Mouse (Mus musculus): ENCODE data around the gene Kcng4. TPM values are rescaled to one million over a fixed set of nuclear protein-coding genes. Genes with fewer than 3 reads are reported as not detected.
A peak's percentile ranks its signal among the peaks of the same experiment; 100 is the strongest.

Gene Kcng4
- polyA plus RNA-seq, 1 experiment from 2014 or later, result 0.32 TPM

GRCm38 (mm10) chr8:119636766-119637165 lies 1.3 kb upstream of the Kcng4 start:
- no peak for ATAC-seq (ENCODE audit: insufficient read depth, low FRiP score, low TSS enrichment)
- Histone ChIP-seq H3K27me3 (ENCODE audit: control insufficient read depth, insufficient read depth, low read length) (0 out of 2 replicates have a peak, but pooled peaks cover 2% of the 10 kb centered on the region), H3K4me1 (ENCODE audit: control insufficient read depth, insufficient read depth, low read length) (no peaks in the 10 kb centered on the region), H3K4me3 (ENCODE audit: low read depth, low read length) (no peak overlapping the region), H3K27ac (ENCODE audit: low read depth, low read length) (no peak overlapping the region), H3K36me3 (ENCODE audit: control insufficient read depth, insufficient read depth, low read length) (no peaks in the 10 kb centered on the region), H3K9ac (ENCODE audit: low read length) (no peak overlapping the region), H3K9me3 (ENCODE audit: control insufficient read depth, low read length) (no peaks in the 10 kb centered on the region), H3K4me2 (ENCODE audit: low read depth) (no peak overlapping the region)
- 63% methylated on average over 7 of the region's 7 CpGs for WGBS
- no peak for DNase-seq (ENCODE audit: low spot score)

- H3K4me1 ChIP-seq (ENCODE audit: control insufficient read depth, insufficient read depth, low read length), result 0 out of 2 replicates have a peak, but pooled peaks cover 6% of the 10 kb centered on the region
- 0 out of 2 replicates have a peak, but pooled peaks cover 2% of the 10 kb centered on the region for H3K27me3 ChIP-seq (ENCODE audit: control insufficient read depth, insufficient read depth, low read length)
- no peaks in the 10 kb centered on the region for H3K36me3 ChIP-seq (ENCODE audit: control insufficient read depth, insufficient read depth, low read length)
- DNase-seq (ENCODE audit: low spot score), result no peak
- no peak overlapping the region for H3K4me2 ChIP-seq (ENCODE audit: low read depth)
- H3K9me3 ChIP-seq (ENCODE audit: control insufficient read depth, low read length), result no peaks in the 10 kb centered on the region
- ATAC-seq (ENCODE audit: insufficient read depth, low FRiP score, low TSS enrichment), result no peak
- H3K9ac ChIP-seq (ENCODE audit: low read length), result no peak overlapping the region
- H3K27ac ChIP-seq (ENCODE audit: low read depth, low read length), result no peak overlapping the region
- no peak overlapping the region for H3K4me3 ChIP-seq (ENCODE audit: low read depth, low read length)
- WGBS, result 81% methylated on average over 2 of the region's 2 CpGs
These were observed 478 bp upstream of the Kcng4 start for GRCm38 (mm10) chr8:119635958-119636357.

GRCm38 (mm10) chr8:119634616-119635336 lies 704 bp downstream of the Kcng4 start:
- DNase-seq (ENCODE audit: low spot score) (peak; percentile 57), ATAC-seq (ENCODE audit: insufficient read depth, low FRiP score, low TSS enrichment) (no peak)
- Histone ChIP-seq H3K4me2 (ENCODE audit: low read depth) (no peak overlapping the region), H3K4me1 (ENCODE audit: control insufficient read depth, insufficient read depth, low read length) (0 out of 2 replicates have a peak, but pooled peaks cover 9% of the 10 kb centered on the region), H3K27ac (ENCODE audit: low read depth, low read length) (no peak overlapping the region), H3K9me3 (ENCODE audit: control insufficient read depth, low read length) (no peaks in the 10 kb centered on the region), H3K9ac (ENCODE audit: low read length) (no peak overlapping the region), H3K4me3 (ENCODE audit: low read depth, low read length) (no peak overlapping the region), H3K36me3 (ENCODE audit: control insufficient read depth, insufficient read depth, low read length) (no peaks in the 10 kb centered on the region), H3K27me3 (ENCODE audit: control insufficient read depth, insufficient read depth, low read length) (0 out of 2 replicates have a peak, but pooled peaks cover 2% of the 10 kb centered on the region)
- WGBS, result 35% methylated on average over 14 of the region's 14 CpGs

- no peak overlapping the region for H3K9ac ChIP-seq (ENCODE audit: low read length)
- H3K4me2 ChIP-seq (ENCODE audit: low read depth), result no peak overlapping the region
- no peak overlapping the region for H3K4me3 ChIP-seq (ENCODE audit: low read depth, low read length)
- 53% methylated on average over 29 of the region's 29 CpGs for WGBS
- no peak overlapping the region for H3K27ac ChIP-seq (ENCODE audit: low read depth, low read length)
- H3K4me1 ChIP-seq (ENCODE audit: control insufficient read depth, insufficient read depth, low read length), result 0 out of 2 replicates have a peak, but pooled peaks cover 9% of the 10 kb centered on the region
- DNase-seq (ENCODE audit: low spot score) (no peak), ATAC-seq (ENCODE audit: insufficient read depth, low FRiP score, low TSS enrichment) (no peak)
- no peaks in the 10 kb centered on the region for H3K36me3 ChIP-seq (ENCODE audit: control insufficient read depth, insufficient read depth, low read length)
- 0 out of 2 replicates have a peak, but pooled peaks cover 2% of the 10 kb centered on the region for H3K27me3 ChIP-seq (ENCODE audit: control insufficient read depth, insufficient read depth, low read length)
- no peaks in the 10 kb centered on the region for H3K9me3 ChIP-seq (ENCODE audit: control insufficient read depth, low read length)
These were observed 2.6 kb downstream of the Kcng4 start for GRCm38 (mm10) chr8:119632909-119633308.

- no peak overlapping the region for H3K9ac ChIP-seq (ENCODE audit: low read length)
- no peak overlapping the region for H3K4me2 ChIP-seq (ENCODE audit: low read depth)
- no peak overlapping the region for H3K4me3 ChIP-seq (ENCODE audit: low read depth, low read length)
- 0 out of 2 replicates have a peak, but pooled peaks cover 2% of the 10 kb centered on the region for H3K27me3 ChIP-seq (ENCODE audit: control insufficient read depth, insufficient read depth, low read length)
- H3K9me3 ChIP-seq (ENCODE audit: control insufficient read depth, low read length), result no peaks in the 10 kb centered on the region
- 0 out of 2 replicates have a peak, but pooled peaks cover 9% of the 10 kb centered on the region for H3K4me1 ChIP-seq (ENCODE audit: control insufficient read depth, insufficient read depth, low read length)
- H3K27ac ChIP-seq (ENCODE audit: low read depth, low read length), result no peak overlapping the region
- WGBS, result 85% methylated on average over 9 of the region's 9 CpGs
- H3K36me3 ChIP-seq (ENCODE audit: control insufficient read depth, insufficient read depth, low read length), result no peaks in the 10 kb centered on the region
- DNase-seq (ENCODE audit: low spot score) (no peak), ATAC-seq (ENCODE audit: insufficient read depth, low FRiP score, low TSS enrichment) (no peak)
These were observed 3.2 kb downstream of the Kcng4 start for GRCm38 (mm10) chr8:119632246-119632645.

DNA sequence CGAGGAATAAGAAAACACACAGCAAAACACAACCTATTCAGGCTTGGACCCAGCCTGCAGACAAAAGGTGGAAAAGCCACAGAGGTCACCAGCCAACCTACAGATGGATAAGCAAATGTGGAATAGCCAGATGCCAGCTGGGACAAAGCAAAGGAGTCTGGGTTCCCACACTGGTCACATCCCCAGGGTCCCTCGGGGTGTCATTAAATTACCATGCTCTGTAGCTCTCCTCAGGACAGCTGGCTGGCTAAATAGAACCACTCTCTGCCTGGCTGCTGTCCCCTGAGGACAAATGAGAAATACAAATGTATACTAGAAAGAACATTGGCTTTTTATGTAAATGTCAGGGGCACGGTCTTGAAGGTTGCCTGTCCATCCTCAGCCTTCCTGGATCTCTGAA lies 4.6 kb downstream of the Kcng4 start:
- Histone ChIP-seq H3K27me3 (ENCODE audit: control insufficient read depth, insufficient read depth, low read length) (0 out of 2 replicates have a peak, but pooled peaks cover 2% of the 10 kb centered on the region), H3K27ac (ENCODE audit: low read depth, low read length) (0 out of 2 replicates have a peak overlapping the region, but pooled peaks have one; percentile 44), H3K4me2 (ENCODE audit: low read depth) (no peak overlapping the region), H3K36me3 (ENCODE audit: control insufficient read depth, insufficient read depth, low read length) (no peaks in the 10 kb centered on the region), H3K4me1 (ENCODE audit: control insufficient read depth, insufficient read depth, low read length) (0 out of 2 replicates have a peak, but pooled peaks cover 9% of the 10 kb centered on the region), H3K9me3 (ENCODE audit: control insufficient read depth, low read length) (no peaks in the 10 kb centered on the region), H3K9ac (ENCODE audit: low read length) (no peak overlapping the region), H3K4me3 (ENCODE audit: low read depth, low read length) (no peak overlapping the region)
- ATAC-seq (ENCODE audit: insufficient read depth, low FRiP score, low TSS enrichment) (0 out of 2 replicates have a peak, but pooled peaks have one; percentile 48), DNase-seq (ENCODE audit: low spot score) (peak; percentile 65)
- WGBS, result 25% methylated on average over 3 of the region's 3 CpGs

- WGBS, result 42% methylated on average over 10 of the region's 10 CpGs
- no peaks in the 10 kb centered on the region for H3K36me3 ChIP-seq (ENCODE audit: control insufficient read depth, insufficient read depth, low read length)
- no peak overlapping the region for H3K9ac ChIP-seq (ENCODE audit: low read length)
- no peaks in the 10 kb centered on the region for H3K9me3 ChIP-seq (ENCODE audit: control insufficient read depth, low read length)
- DNase-seq (ENCODE audit: low spot score), result peak; percentile 30
- H3K27me3 ChIP-seq (ENCODE audit: control insufficient read depth, insufficient read depth, low read length), result 0 out of 2 replicates have a peak, but pooled peaks cover under 1% of the 10 kb centered on the region
- H3K4me3 ChIP-seq (ENCODE audit: low read depth, low read length), result no peak overlapping the region
- H3K4me2 ChIP-seq (ENCODE audit: low read depth), result no peak overlapping the region
- H3K4me1 ChIP-seq (ENCODE audit: control insufficient read depth, insufficient read depth, low read length), result 0 out of 2 replicates have a peak, but pooled peaks cover 9% of the 10 kb centered on the region
- no peak overlapping the region for H3K27ac ChIP-seq (ENCODE audit: low read depth, low read length)
- no peak for ATAC-seq (ENCODE audit: insufficient read depth, low FRiP score, low TSS enrichment)
These were observed 7.7 kb downstream of the Kcng4 start for GRCm38 (mm10) chr8:119627613-119628359.

GRCm38 (mm10) chr8:119627199-119627598 lies 8.3 kb downstream of the Kcng4 start:
- no peak overlapping the region for H3K27ac ChIP-seq (ENCODE audit: low read depth, low read length)
- no peaks in the 10 kb centered on the region for H3K9me3 ChIP-seq (ENCODE audit: control insufficient read depth, low read length)
- no peaks in the 10 kb centered on the region for H3K27me3 ChIP-seq (ENCODE audit: control insufficient read depth, insufficient read depth, low read length)
- DNase-seq (ENCODE audit: low spot score), result no peak
- no peak for ATAC-seq (ENCODE audit: insufficient read depth, low FRiP score, low TSS enrichment)
- H3K36me3 ChIP-seq (ENCODE audit: control insufficient read depth, insufficient read depth, low read length), result no peaks in the 10 kb centered on the region
- no peak overlapping the region for H3K4me2 ChIP-seq (ENCODE audit: low read depth)
- H3K9ac ChIP-seq (ENCODE audit: low read length), result no peak overlapping the region
- H3K4me1 ChIP-seq (ENCODE audit: control insufficient read depth, insufficient read depth, low read length), result 0 out of 2 replicates have a peak, but pooled peaks cover 9% of the 10 kb centered on the region
- no peak overlapping the region for H3K4me3 ChIP-seq (ENCODE audit: low read depth, low read length)
- 86% methylated on average over 7 of the region's 7 CpGs for WGBS

Data from neural tube, embryonic 11.5 days (tissue).